Mouse (Mus musculus) 3134 (cell line): Measurements from ENCODE around the gene Ccdc7a.

Experiments used
- DNase-seq: peaks from one replicate; pipeline ENCODE4 v3.0.0-alpha.2; 2011; ENCODE audit warnings: low spot score; ENCODE audit not compliant: insufficient read length; ENCODE audit errors: extremely low read depth

The Ccdc7a gene

GRCm38 (mm10) chr8:128688679-128689078, 376.6 kb downstream of the Ccdc7a start:
- no peak for DNase-seq

GRCm38 (mm10) chr8:128686429-128686990, 378.8 kb downstream of the Ccdc7a start:
- DNase-seq: no peak

GRCm38 (mm10) chr8:128685507-128686428, 379.5 kb downstream of the Ccdc7a start, which contains the start of gene Itgb1:
TSS of gene Itgb1 (plus strand) at chr8:128685654.
- DNase-seq: peak; percentile 95

GRCm38 (mm10) chr8:128684609-128685506, 380.5 kb downstream of the Ccdc7a start:
- DNase-seq: no peak
